Mouse (Mus musculus): ENCODE measurements around the gene Noct. TPM values are rescaled to one million over a fixed set of nuclear protein-coding genes. Genes with fewer than 3 reads are reported as not detected.
"Not testable (repeated sequence)": the region's sequence is repeated elsewhere in the genome, so short reads cannot be mapped to it uniquely, and the experiment has no call there.

The Noct gene
- total RNA-seq, 2 experiments from 2014 or later, result 17.0 to 35.4 TPM

DNA sequence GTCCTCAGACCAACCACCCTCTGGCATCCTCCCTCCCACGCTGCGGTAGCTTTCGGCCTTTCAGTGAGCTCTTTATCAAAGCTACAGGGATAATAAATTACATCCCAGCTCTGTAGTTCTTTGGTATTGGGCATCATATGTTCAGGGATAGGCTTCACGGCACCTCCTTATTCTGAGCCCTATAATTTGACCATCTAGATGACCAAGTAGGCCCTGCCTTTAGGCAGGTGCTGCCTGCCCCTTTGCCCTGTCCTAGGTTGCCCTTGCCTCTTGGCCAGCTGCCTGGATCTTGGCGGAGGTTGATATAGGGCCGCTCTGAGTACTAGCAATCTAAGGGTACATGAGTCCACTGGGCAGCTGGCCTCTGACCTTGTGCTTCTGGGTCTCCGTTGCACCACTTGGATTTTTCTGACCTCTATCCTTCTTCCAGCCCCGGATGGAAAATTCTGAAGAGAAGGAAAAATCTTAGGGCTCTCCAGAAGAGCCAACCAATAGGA is 21.7 kb upstream of the Noct start:
- intact Hi-C loops (cut with DNase I; ENCODE audit: low total_unique reads), result no loop called here
- peak; percentile 45 for DNase-seq

GRCm38 (mm10) chr3:51203906-51204305 is 20.3 kb upstream of the Noct start:
- no peak for DNase-seq
- intact Hi-C loops (cut with DNase I; ENCODE audit: low total_unique reads), result no loop called here

DNA sequence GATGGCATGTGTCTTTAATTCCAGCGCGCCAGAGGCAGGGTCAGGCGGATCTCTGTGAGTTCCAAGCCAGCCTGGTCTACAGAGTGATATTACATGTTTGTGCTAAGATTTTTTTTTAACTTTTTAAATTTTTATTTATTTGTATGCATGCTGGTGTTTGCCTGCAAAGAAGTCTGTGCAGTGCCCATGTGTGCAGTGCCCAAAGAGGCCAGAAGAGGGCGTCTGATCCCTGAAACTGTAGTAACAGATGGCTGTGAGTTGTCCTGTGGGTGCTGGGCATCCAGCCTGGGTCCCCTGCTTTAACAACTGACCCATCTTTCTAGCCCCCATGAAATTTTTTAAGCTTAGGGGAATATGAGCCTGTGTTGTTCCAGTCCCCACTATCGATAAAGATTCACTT is 19.8 kb upstream of the Noct start:
- intact Hi-C loops (cut with DNase I; ENCODE audit: low total_unique reads), result no loop called here
- DNase-seq, result no peak

- intact Hi-C loops (cut with DNase I; ENCODE audit: low total_unique reads), result no loop called here
- DNase-seq, result no peak
Measured at GRCm38 (mm10) chr3:51204897-51205296, 19.4 kb upstream of the Noct start.

DNA sequence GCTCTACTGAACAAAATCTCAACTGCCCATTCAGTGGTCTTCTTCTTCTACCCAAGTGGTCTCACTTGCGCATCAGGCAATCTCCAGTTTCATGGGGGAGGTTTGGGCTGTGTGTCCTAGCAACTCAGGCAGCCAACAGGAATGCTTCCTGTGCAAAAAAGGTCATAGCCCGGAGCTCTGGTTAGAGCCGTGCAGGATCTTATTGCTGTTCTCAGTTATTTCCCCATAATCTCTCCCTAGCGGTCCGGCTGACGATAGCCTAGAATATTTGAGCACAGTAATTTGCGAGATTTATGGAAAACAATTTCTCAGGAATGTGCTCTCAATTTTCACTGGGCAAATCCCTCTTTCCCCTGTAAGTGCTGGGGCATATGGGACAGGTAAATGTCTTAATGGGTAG is 17.7 kb upstream of the Noct start:
- intact Hi-C loops (cut with DNase I; ENCODE audit: low total_unique reads), result no loop called here

GRCm38 (mm10) chr3:51208633-51209032 is 15.6 kb upstream of the Noct start:
- no peak for DNase-seq
- intact Hi-C loops (cut with DNase I; ENCODE audit: low total_unique reads), result no loop called here

More for the DNA sequence above, 17.7 kb upstream of the Noct start:
- no peak for DNase-seq

GRCm38 (mm10) chr3:51209503-51210314 is 14.5 kb upstream of the Noct start:
- no peak for DNase-seq
- intact Hi-C loops (cut with DNase I; ENCODE audit: low total_unique reads), result no loop called here

GRCm38 (mm10) chr3:51210485-51210884 is 13.8 kb upstream of the Noct start:
- no peak for DNase-seq
- intact Hi-C loops (cut with DNase I; ENCODE audit: low total_unique reads), result no loop called here

DNA sequence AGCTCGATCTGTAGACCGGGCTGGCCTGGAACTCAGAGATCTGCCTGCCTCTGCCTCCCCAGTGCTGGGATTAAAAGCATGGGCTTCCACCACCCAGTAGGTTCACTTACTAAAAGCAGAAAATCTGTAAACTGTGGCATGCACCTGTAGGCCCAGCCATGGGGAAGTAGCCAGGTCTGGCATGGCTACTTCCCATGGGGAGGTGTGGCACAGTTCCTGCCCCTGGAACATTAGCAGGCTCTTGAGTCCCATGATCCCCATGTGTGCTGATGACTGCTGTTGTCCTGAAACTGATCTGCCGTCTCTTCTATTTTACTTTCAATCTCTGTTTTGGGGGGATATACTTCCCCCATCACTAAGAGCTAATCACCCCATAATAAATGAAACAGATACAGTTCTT is 11.1 kb upstream of the Noct start:
- intact Hi-C loops (cut with DNase I; ENCODE audit: low total_unique reads), result no loop called here
- DNase-seq, result no peak

- intact Hi-C loops (cut with DNase I; ENCODE audit: low total_unique reads), result no loop called here
- no peak for DNase-seq
Measured at GRCm38 (mm10) chr3:51215681-51216080, 8.6 kb upstream of the Noct start.

DNA sequence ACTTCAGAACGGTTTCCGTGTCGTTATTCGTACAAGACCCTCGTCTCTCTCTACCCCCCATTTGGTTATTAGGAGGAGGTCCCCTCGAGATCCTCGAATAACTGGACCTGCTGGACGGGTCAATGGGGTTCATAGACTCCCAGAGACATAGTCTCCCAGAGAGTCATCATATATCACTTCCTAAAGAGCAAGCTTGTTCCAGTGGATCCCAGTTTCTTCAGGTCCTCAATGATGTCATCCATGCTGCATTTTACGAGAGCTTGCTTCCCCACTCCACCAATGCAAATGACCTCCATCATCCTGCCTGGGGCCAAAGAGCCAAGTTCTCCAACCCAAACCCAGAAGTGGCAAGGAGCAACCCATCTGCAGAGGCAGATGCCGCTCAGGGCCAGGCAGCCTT is 7.9 kb upstream of the Noct start:
- intact Hi-C loops (cut with DNase I; ENCODE audit: low total_unique reads), result not testable (repeated sequence)

GRCm38 (mm10) chr3:51218385-51218784 is 5.9 kb upstream of the Noct start:
- DNase-seq; intact Hi-C loops (cut with DNase I; ENCODE audit: low total_unique reads): not testable (repeated sequence)

More for the DNA sequence above, 7.9 kb upstream of the Noct start:
- not testable (repeated sequence) for DNase-seq

DNA sequence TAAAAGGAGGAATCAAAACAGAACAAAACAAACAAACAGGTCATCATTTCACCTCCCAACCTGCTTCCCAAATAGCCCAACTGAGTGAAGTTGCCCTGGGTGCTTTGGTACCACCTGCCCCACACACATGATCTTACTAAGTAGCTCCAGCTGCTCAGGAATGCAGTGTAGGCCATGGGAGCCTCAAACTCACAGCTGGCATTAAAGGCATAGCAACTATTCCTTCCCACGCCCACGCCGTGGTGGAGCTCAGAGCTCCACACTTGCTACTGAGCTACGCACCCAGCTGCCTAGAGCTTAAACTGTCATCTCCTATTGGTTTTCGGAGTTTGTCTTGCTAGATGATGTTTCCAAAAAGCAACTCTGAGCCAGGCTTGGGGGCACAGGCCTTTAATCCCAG is 5.0 kb upstream of the Noct start:
- intact Hi-C loops (cut with DNase I; ENCODE audit: low total_unique reads), result no loop called here
- DNase-seq, result no peak

DNA sequence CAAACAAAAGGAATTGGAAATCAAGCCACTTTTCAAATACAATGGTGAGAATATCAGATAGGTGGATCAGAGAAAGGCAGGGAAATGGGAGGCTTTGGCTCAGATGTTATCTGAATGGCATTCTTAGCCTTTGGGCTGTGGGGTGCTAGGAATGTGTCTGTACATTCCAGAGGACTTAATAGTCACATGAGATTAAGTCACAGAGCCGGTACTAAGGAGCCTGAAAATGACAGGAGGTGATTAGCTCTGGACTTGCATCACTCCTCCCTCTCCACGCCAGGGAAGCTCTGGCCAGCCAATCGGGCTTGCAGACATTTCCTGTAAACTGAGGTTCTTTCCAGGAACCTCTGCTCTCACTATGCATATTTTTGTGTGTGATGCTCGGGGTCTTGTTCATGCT is 3.4 kb upstream of the Noct start:
- intact Hi-C loops (cut with DNase I; ENCODE audit: low total_unique reads), result no loop called here
- DNase-seq, result no peak

GRCm38 (mm10) chr3:51221847-51222246 is 2.4 kb upstream of the Noct start:
- no peak for DNase-seq
- intact Hi-C loops (cut with DNase I; ENCODE audit: low total_unique reads), result no loop called here

GRCm38 (mm10) chr3:51222302-51222701 is 1.9 kb upstream of the Noct start:
- intact Hi-C loops (cut with DNase I; ENCODE audit: low total_unique reads), result no loop called here
- no peak for DNase-seq

- DNase-seq, result no peak
- intact Hi-C loops (cut with DNase I; ENCODE audit: low total_unique reads), result no loop called here
Measured at GRCm38 (mm10) chr3:51222834-51223460, 1.3 kb upstream of the Noct start.

- no peak for DNase-seq
- intact Hi-C loops (cut with DNase I; ENCODE audit: low total_unique reads), result no loop called here
Measured at GRCm38 (mm10) chr3:51223556-51223955, 691 bp upstream of the Noct start.

- intact Hi-C loops (cut with DNase I; ENCODE audit: low total_unique reads), result loop anchor here (2.0 kb wide), 1 partner anchor 26 kb away; no protein-coding TSS in a partner anchor
- no peak for DNase-seq
Measured at GRCm38 (mm10) chr3:51225226-51225750, 1.0 kb downstream of the Noct start.

- no peak for DNase-seq
- intact Hi-C loops (cut with DNase I; ENCODE audit: low total_unique reads), result loop anchor here (2.0 kb wide), 1 partner anchor 27 kb away; no protein-coding TSS in a partner anchor
Measured at GRCm38 (mm10) chr3:51225979-51226378, 1.7 kb downstream of the Noct start.

DNA sequence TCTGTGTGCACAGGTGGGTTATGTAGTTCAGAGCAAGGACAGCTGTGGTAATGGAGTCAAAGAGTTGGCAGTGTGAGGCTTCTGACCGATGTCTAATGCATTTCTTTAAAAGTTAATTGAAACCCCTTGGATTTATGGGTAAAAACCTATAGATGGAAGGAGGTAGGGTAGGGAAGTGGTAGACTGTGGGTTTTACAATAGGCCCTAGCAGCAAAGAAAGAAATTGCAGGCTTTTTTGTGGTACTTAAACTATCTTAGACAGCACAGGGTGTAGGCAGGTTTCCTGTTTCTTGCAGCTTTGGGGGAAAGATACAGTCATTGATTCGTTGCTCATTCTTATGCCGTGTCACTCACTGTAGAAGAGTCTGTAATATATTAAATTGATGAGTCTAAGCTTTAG is 2.4 kb downstream of the Noct start:
- intact Hi-C loops (cut with DNase I; ENCODE audit: low total_unique reads), result no loop called here
- no peak for DNase-seq

Measured in gastrocnemius, postnatal 14 days (tissue).